Mouse (Mus musculus) urinary bladder, postnatal 4 days (tissue): ENCODE results near the gene Crebbp.

Source experiments
- DNase-seq, 2 experiments: peaks; one replicate each; pipeline ENCODE4 v3.0.0; 2021 to 2022; ENCODE audit warnings: low spot score in 2 of 2

Gene Crebbp

DNA sequence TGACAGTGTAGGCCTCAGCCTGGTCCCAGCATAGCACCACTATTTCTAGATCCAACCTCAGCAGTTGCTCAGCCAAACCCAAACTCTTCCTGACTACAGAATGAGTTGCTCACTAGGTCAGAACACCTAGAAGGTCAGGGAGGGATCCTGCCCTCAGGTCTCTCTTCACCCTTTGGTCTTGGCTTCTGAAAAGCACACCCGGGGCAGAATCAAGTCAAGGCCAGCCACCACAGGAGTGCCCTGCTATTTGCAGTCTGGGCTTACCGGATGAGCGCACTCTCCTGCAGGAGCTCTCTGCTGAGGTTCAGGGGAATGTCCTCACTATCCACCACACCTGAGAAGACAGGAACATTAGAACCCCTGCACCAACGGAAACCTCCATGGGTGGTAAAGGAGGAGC, 161.2 kb downstream of the Crebbp start:
- no peak for DNase-seq

DNA sequence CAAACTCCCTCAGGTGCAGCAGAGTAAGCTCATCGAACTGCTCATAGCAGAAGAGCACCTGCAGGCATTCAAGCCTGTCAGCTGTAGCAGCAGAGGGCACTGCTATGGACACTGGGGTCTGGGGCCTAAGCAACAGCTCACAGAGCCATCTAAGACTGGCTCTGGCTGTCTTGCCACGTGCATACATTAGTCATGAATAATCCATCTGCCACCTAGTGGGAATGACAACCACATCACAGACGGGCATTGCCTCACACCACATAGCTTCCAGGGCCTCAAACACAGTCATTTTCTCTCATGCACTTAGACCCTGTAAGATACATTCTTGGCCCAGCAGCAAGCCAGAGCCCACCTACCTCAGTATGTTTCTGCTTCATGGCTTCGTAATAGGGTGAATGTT, 168.3 kb downstream of the Crebbp start:
- DNase-seq, result no peak

GRCm38 (mm10) chr16:4044093-4044492, 169.7 kb downstream of the Crebbp start:
- no peak for DNase-seq

DNA sequence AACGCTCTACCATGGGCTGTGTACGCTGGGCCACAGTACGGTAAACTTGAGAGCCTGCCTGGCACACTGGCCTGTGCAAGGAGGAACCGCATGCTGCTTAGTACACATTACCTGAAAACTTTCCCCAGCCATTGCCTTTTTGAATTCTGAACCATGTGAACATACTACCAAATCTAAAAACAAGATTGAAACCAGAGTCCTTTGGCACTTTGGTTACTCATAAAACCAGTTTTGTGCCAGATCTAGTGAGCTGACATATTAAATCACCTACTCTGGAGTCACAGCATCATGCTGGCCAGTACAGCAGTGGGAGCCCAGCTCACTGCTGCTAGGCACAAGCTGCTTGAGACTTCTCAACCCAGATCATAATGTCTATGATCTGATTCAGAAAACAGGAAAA, 172.2 kb downstream of the Crebbp start:
- no peak for DNase-seq

- no peak for DNase-seq
Observed at GRCm38 (mm10) chr16:4040206-4040605, 173.6 kb downstream of the Crebbp start.

- no peak for DNase-seq
Observed at GRCm38 (mm10) chr16:4037690-4038089, 176.1 kb downstream of the Crebbp start.

GRCm38 (mm10) chr16:4036807-4037206, 177.0 kb downstream of the Crebbp start, which contains the start of gene Dnase1:
Gene Dnase1, plus strand, starts transcription at chr16:4036942.
- no peak for DNase-seq

DNA sequence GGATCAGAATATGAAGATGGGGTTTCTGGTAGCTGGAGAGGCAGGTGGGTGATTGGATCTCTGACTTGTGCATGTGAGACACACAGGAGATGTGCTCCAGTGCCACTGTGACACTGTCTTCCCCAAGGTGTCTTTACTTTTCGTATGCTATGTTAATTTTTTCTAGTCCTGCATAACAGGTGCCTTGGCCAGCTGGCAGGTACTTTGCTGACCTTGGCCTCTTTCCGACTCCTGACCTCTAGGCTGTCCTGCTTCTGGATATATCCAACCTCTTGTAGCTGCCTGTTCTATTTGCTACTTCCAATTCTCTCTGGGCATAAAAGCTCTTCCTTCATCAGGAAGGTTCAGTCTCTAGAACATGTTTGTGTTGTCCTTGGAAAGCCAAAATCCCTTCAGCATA, 178.2 kb downstream of the Crebbp start:
- DNase-seq, result no peak

DNA sequence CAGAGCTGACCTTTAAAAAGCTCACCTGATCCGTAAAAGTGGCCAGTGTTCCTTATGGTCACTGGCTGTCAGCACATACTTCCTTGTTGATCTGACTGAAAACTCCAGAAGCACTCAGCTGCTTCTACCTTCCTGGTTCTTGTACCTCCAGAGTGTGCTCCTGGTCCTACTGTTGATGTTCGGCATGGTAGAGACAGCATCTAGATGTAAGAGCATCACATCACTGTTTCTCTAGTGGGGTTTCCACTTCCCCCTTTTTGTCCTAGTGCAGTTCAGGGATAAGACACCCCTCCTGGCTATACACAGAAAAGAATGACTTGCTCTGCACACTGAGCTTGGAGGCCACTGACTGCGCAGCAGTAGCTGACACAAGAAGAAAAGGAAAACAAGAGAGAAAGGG, 179.3 kb downstream of the Crebbp start:
- no peak for DNase-seq

GRCm38 (mm10) chr16:4033971-4034370, 179.8 kb downstream of the Crebbp start:
- DNase-seq, result no peak

DNA sequence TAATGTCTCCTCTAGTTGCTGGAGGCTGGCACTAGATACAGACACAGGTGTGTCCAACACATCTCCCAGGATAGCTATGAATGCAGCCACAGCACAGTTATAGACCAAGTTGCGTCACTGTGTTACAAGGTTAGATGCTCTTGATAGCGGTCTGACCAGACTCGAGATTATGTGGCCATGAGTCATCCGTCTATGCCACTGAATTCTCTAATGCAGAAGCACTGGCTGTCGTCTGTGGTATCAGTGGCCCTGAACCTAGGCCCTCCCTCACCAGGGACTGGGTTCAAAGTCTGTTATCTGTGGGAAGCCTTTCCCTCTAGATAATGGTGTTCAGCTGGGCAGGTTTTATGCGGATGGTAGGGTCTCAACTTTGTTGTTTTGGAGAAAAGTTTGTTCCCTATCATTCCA, 181.5 kb downstream of the Crebbp start:
- DNase-seq, result no peak

GRCm38 (mm10) chr16:4031441-4032274, 182.1 kb downstream of the Crebbp start:
- DNase-seq, result no peak
